Mouse (Mus musculus): Measurements from ENCODE around the gene Klf4. TPM values are rescaled to one million over a fixed set of nuclear protein-coding genes. Genes with fewer than 3 reads are reported as not detected.
A peak's percentile ranks its signal among the peaks of the same experiment; 100 is the strongest.

Gene Klf4
- 5.9 and 7.9 TPM in 2 replicates for polyA plus RNA-seq (2014; fragmentation: Nextera tagmentation; extraction: Ambion mirVana)

DNA sequence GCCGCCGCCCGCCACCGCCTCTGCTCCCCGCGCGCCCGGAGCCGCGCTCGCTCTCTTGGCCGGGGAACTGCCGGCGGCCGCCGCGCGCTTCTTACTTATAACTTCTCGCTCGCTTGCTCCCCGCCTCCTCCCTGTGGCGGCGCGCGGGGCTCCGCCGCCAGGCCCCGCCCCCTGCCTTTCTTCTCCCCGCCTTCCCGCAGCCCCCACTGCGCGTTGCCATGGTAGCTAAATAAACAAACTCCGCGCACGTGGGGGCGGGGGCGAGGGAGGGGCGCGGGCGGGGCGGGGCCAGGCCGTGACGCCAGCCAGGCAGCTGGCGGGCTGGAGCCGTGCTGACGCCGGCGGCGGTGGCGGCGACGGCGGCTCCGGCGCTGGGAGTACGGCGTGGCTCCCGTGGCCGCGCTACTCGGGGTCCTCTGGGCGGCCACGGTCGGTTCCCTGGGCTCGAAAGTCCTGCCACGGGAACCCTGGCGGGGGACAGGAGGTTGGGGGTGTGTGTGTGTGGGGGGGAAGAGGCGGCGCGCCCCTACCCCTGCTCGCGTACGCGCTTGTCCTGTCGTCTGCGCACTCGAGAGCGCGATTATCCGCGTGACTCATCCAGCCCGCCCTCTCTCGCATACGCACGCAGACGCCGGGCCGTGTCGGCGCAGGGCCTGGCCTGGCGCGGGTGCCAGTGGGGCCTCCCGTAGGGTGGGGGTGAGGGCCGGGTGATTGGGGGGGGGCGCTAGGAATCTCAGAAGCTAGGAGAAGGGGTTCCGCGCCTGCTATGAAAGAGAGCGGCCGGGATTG, at the start of gene Klf4:
TSS of gene Klf4 (minus strand) at position 60 of the 789 bp plus-strand sequence.
- no peaks in the 10 kb centered on the region for H3K36me3 ChIP-seq (ENCODE audit: control insufficient read depth, insufficient read depth, low read length)
- peak within 1 kb of the TSS; percentile 84 for H3K4me2 ChIP-seq (ENCODE audit: low read length)
- under 1% methylated on average over 52 of the region's 99 CpGs for WGBS
- H3K9ac ChIP-seq (ENCODE audit: low read length), result peak within 1 kb of the TSS; percentile 68
- H3K27me3 ChIP-seq (replicated peaks; ENCODE audit: control insufficient read depth, insufficient read depth, low read length), result peaks cover 15% of the 10 kb centered on the region; the same call in 1 of the 2 replicates
- peaks cover 15% of the 10 kb centered on the region for H3K4me1 ChIP-seq (replicated peaks; ENCODE audit: control insufficient read depth, insufficient read depth, low read length)
- no peaks in the 10 kb centered on the region for H3K9me3 ChIP-seq (ENCODE audit: control insufficient read depth, low read length)
- DNase-seq (ENCODE audit: low spot score) (peak; percentile 97), ATAC-seq (replicated peaks; ENCODE audit: low FRiP score, low TSS enrichment, low read depth) (peak; percentile 90)
- peak within 1 kb of the TSS; percentile 81 for H3K27ac ChIP-seq (ENCODE audit: low read depth)
- peak within 1 kb of the TSS; percentile 67 for H3K4me3 ChIP-seq (ENCODE audit: low read depth, low read length)

DNA sequence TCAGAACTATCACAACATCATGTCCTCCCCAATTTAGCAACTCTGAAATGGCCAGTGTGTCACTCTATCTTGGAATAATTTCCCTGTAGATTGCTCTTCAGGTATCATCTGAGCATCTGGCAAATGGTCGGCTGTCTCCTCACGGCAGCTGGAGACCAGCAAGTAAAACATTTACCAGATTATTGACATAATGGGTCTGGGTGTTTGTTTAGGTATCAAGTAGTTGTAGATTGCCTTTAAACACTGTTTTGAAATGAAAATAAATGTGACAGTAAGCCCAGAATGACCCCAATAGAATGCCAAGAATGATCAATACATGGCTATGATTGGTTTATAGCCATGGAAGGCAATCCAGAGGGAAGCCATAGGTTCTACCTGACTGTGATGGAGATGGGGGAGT, 39.2 kb upstream of the Klf4 start:
- no peaks in the 10 kb centered on the region for H3K27me3 ChIP-seq (replicated peaks; ENCODE audit: control insufficient read depth, insufficient read depth, low read length)
- H3K4me1 ChIP-seq (replicated peaks; ENCODE audit: control insufficient read depth, insufficient read depth, low read length), result no peaks in the 10 kb centered on the region
- ATAC-seq (replicated peaks; ENCODE audit: low FRiP score, low TSS enrichment, low read depth) (0 out of 2 replicates have a peak, but pooled peaks have one; percentile 32), DNase-seq (ENCODE audit: low spot score) (no peak)
- no peak overlapping the region for H3K27ac ChIP-seq (ENCODE audit: low read depth)
- no peak overlapping the region for H3K4me2 ChIP-seq (ENCODE audit: low read length)
- 37% methylated on average over 2 of the region's 2 CpGs for WGBS
- no peaks in the 10 kb centered on the region for H3K9me3 ChIP-seq (ENCODE audit: control insufficient read depth, low read length)
- no peaks in the 10 kb centered on the region for H3K36me3 ChIP-seq (ENCODE audit: control insufficient read depth, insufficient read depth, low read length)
- no peak overlapping the region for H3K9ac ChIP-seq (ENCODE audit: low read length)
- H3K4me3 ChIP-seq (ENCODE audit: low read depth, low read length), result no peak overlapping the region

DNA sequence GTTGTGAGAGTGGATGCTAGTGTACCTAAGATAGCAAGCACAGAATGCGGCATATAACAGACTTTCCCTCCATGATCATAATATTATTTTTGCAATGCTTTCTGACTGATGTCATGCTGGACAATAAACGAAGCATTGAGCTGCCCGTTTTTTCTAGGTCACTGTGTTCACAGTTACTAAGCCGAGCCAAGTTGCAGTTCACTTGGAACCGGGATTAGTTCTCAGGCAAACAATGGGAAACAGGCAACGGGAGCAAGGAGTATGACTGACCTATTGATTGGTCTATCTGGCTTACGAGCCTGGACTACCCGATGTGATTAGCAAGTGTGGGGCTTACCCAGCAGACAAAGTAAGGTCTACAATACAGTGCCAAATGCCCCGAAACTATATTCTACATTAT, 35.7 kb upstream of the Klf4 start:
- no peak for ATAC-seq (replicated peaks; ENCODE audit: low FRiP score, low TSS enrichment, low read depth)
- no peak overlapping the region for H3K4me2 ChIP-seq (ENCODE audit: low read length)

DNA sequence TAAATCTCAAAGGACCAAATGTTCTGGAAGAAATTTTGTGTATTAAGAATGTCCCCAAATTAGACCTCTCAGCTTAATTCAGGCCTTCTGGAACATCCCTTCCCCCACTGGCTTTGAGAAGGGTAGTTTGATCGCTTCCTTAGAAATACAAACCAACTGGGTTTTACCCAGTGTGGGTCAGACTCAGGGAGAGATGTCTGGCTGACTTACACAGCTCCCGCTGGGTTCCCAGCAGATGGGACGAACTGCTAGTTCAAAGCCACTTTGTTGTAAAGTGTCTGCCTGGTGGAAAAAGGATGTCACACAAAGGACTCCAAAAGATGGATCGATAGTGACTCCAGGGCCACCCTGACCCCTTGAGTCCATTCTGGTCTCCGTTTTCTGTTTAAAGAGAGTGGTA, 35.3 kb upstream of the Klf4 start:
- no peak overlapping the region for H3K9ac ChIP-seq (ENCODE audit: low read length)
- H3K27me3 ChIP-seq (replicated peaks; ENCODE audit: control insufficient read depth, insufficient read depth, low read length), result no peaks in the 10 kb centered on the region
- no peak overlapping the region for H3K4me2 ChIP-seq (ENCODE audit: low read length)
- H3K9me3 ChIP-seq (ENCODE audit: control insufficient read depth, low read length), result no peaks in the 10 kb centered on the region
- 86% methylated on average over 5 of the region's 5 CpGs for WGBS
- ATAC-seq (replicated peaks; ENCODE audit: low FRiP score, low TSS enrichment, low read depth) (no peak), DNase-seq (ENCODE audit: low spot score) (no peak)
- H3K27ac ChIP-seq (ENCODE audit: low read depth), result no peak overlapping the region
- no peak overlapping the region for H3K4me3 ChIP-seq (ENCODE audit: low read depth, low read length)
- no peaks in the 10 kb centered on the region for H3K4me1 ChIP-seq (replicated peaks; ENCODE audit: control insufficient read depth, insufficient read depth, low read length)
- H3K36me3 ChIP-seq (ENCODE audit: control insufficient read depth, insufficient read depth, low read length), result no peaks in the 10 kb centered on the region

More for the DNA sequence above, 35.7 kb upstream of the Klf4 start:
- Histone ChIP-seq H3K4me1 (replicated peaks; ENCODE audit: control insufficient read depth, insufficient read depth, low read length) (no peaks in the 10 kb centered on the region), H3K9ac (ENCODE audit: low read length) (no peak overlapping the region), H3K36me3 (ENCODE audit: control insufficient read depth, insufficient read depth, low read length) (no peaks in the 10 kb centered on the region), H3K4me3 (ENCODE audit: low read depth, low read length) (no peak overlapping the region), H3K9me3 (ENCODE audit: control insufficient read depth, low read length) (no peaks in the 10 kb centered on the region), H3K27me3 (replicated peaks; ENCODE audit: control insufficient read depth, insufficient read depth, low read length) (no peaks in the 10 kb centered on the region), H3K27ac (ENCODE audit: low read depth) (no peak overlapping the region)
- DNase-seq (ENCODE audit: low spot score), result no peak
- WGBS, result 79% methylated on average over 9 of the region's 9 CpGs

DNA sequence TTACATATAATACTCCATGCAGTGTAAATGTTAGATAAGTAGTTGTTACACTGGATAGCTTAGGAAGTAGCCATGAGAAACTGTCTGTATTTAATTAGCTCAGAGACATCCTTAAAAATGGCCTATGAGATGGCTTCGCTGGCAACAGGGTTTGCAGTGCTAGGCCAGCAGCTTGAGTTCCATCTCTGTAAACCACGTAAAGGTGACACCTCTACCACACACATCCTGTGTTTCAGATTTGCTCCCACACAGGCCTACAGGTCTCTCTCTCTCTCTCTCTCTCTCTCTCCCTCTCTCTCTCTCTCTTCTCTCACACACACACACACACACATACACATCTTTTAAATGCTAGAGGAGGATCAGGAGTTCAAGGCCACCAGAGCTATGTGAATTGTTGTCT, 32.1 kb upstream of the Klf4 start:
- no peaks in the 10 kb centered on the region for H3K9me3 ChIP-seq (ENCODE audit: control insufficient read depth, low read length)
- ATAC-seq (replicated peaks; ENCODE audit: low FRiP score, low TSS enrichment, low read depth), result no peak
- H3K4me1 ChIP-seq (replicated peaks; ENCODE audit: control insufficient read depth, insufficient read depth, low read length), result no peaks in the 10 kb centered on the region
- H3K27ac ChIP-seq (ENCODE audit: low read depth), result no peak overlapping the region
- H3K27me3 ChIP-seq (replicated peaks; ENCODE audit: control insufficient read depth, insufficient read depth, low read length), result no peaks in the 10 kb centered on the region
- H3K4me3 ChIP-seq (ENCODE audit: low read depth, low read length), result no peak overlapping the region
- WGBS, result 89% methylated on average over 2 of the region's 2 CpGs
- no peaks in the 10 kb centered on the region for H3K36me3 ChIP-seq (ENCODE audit: control insufficient read depth, insufficient read depth, low read length)
- no peak overlapping the region for H3K4me2 ChIP-seq (ENCODE audit: low read length)
- H3K9ac ChIP-seq (ENCODE audit: low read length), result no peak overlapping the region
- DNase-seq (ENCODE audit: low spot score), result no peak

DNA sequence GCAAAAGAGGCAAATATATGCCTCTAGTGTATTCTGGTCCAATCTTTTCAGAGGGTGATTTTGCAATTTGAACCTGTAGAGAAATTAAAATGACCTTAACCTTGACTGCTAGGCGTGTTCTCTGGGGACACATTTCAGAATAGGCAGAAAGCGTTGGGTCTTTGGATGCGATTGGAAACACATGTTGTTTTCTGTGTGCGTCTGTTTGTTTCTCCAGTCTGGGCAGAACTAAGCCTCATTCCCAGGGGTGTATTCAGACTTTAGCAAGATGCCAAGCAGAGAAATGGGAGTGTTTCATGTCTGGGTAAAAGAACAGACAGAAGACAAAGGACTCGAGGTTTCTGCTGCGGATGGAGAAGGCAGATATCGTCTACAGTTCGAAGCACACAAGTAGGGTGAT, 30.8 kb upstream of the Klf4 start:
- H3K4me2 ChIP-seq (ENCODE audit: low read length), result no peak overlapping the region
- H3K27ac ChIP-seq (ENCODE audit: low read depth), result no peak overlapping the region
- no peaks in the 10 kb centered on the region for H3K4me1 ChIP-seq (replicated peaks; ENCODE audit: control insufficient read depth, insufficient read depth, low read length)
- WGBS, result 84% methylated on average over 8 of the region's 8 CpGs
- DNase-seq (ENCODE audit: low spot score) (no peak), ATAC-seq (replicated peaks; ENCODE audit: low FRiP score, low TSS enrichment, low read depth) (no peak)
- H3K9me3 ChIP-seq (ENCODE audit: control insufficient read depth, low read length), result no peaks in the 10 kb centered on the region
- no peaks in the 10 kb centered on the region for H3K27me3 ChIP-seq (replicated peaks; ENCODE audit: control insufficient read depth, insufficient read depth, low read length)
- no peak overlapping the region for H3K9ac ChIP-seq (ENCODE audit: low read length)
- H3K4me3 ChIP-seq (ENCODE audit: low read depth, low read length), result no peak overlapping the region
- H3K36me3 ChIP-seq (ENCODE audit: control insufficient read depth, insufficient read depth, low read length), result no peaks in the 10 kb centered on the region

DNA sequence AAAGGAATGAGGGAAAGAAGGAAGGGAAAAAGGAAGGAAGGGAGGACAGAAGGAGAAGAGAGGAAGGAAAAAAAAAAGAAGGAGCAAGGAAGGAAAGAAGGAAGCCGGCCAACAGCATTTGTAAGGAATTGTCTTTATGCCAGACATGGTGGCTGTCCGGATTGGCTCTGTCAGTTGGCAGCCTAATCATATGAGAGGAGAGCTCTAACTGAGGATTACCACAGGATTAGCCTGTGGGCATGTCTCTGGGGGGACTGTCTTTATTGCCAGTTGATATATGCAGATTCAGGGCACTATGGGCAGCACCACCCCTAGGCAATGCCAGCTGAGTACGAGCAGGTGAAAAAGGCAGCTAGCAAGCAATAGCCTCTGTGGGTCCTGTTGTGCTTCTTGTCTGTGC, 29.8 kb upstream of the Klf4 start:
- H3K27me3 ChIP-seq (replicated peaks; ENCODE audit: control insufficient read depth, insufficient read depth, low read length), result no peaks in the 10 kb centered on the region
- ATAC-seq (replicated peaks; ENCODE audit: low FRiP score, low TSS enrichment, low read depth), result no peak
- H3K4me3 ChIP-seq (ENCODE audit: low read depth, low read length), result no peak overlapping the region
- no peak overlapping the region for H3K4me2 ChIP-seq (ENCODE audit: low read length)
- no peak overlapping the region for H3K27ac ChIP-seq (ENCODE audit: low read depth)
- H3K9me3 ChIP-seq (ENCODE audit: control insufficient read depth, low read length), result no peaks in the 10 kb centered on the region
- WGBS, result 88% methylated on average over 3 of the region's 3 CpGs
- DNase-seq (ENCODE audit: low spot score), result no peak
- H3K9ac ChIP-seq (ENCODE audit: low read length), result no peak overlapping the region
- no peaks in the 10 kb centered on the region for H3K4me1 ChIP-seq (replicated peaks; ENCODE audit: control insufficient read depth, insufficient read depth, low read length)
- H3K36me3 ChIP-seq (ENCODE audit: control insufficient read depth, insufficient read depth, low read length), result no peaks in the 10 kb centered on the region

DNA sequence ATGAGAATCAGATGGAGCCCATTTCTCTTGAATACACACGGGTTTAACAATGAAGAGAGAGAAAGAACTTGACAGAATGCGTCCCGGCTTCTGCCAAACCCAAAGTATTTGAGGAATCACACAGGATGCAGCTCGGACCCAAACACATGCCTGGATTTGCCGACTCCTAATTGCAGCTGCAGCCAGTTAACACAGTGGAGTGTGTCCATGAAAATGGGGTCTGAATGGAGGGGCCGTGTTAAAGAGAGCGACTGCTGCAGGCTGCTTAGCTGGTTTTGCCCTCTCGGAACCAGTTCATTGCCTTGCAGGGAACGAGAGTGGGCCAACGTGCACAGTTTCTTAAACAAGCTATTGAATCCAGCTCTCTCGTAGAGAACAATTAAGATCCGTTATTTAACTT, 14.6 kb upstream of the Klf4 start:
- Histone ChIP-seq H3K4me2 (ENCODE audit: low read length) (no peak overlapping the region), H3K27me3 (replicated peaks; ENCODE audit: control insufficient read depth, insufficient read depth, low read length) (no peaks in the 10 kb centered on the region), H3K4me3 (ENCODE audit: low read depth, low read length) (no peak overlapping the region), H3K4me1 (replicated peaks; ENCODE audit: control insufficient read depth, insufficient read depth, low read length) (no peaks in the 10 kb centered on the region), H3K36me3 (ENCODE audit: control insufficient read depth, insufficient read depth, low read length) (no peaks in the 10 kb centered on the region), H3K9ac (ENCODE audit: low read length) (no peak overlapping the region), H3K27ac (ENCODE audit: low read depth) (no peak overlapping the region), H3K9me3 (ENCODE audit: control insufficient read depth, low read length) (no peaks in the 10 kb centered on the region)
- no peak for DNase-seq (ENCODE audit: low spot score)
- 80% methylated on average over 12 of the region's 12 CpGs for WGBS
- ATAC-seq (replicated peaks; ENCODE audit: low FRiP score, low TSS enrichment, low read depth), result no peak

DNA sequence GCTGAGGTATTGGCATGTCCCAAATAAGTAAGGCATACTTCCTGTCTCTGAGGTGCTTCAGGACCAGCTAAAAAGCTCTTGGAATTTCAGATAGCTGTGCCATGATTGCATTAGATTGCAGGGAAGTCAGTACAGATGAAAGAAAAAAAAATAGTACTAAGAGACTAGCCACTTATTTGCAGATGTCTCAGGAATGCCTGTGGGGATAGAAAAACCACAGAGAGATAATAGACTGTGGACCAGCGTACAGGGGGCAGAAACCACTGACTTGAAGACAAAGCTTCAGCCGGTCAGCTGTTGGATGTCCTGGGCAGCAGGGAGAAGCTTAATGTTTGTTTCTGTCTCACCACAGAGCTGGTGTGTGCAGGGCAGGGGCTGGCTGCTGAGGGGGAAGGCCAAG, 10.5 kb upstream of the Klf4 start:
- Histone ChIP-seq H3K9ac (ENCODE audit: low read length) (no peak overlapping the region), H3K4me1 (replicated peaks; ENCODE audit: control insufficient read depth, insufficient read depth, low read length) (no peaks in the 10 kb centered on the region), H3K4me3 (ENCODE audit: low read depth, low read length) (no peak overlapping the region), H3K4me2 (ENCODE audit: low read length) (no peak overlapping the region), H3K9me3 (ENCODE audit: control insufficient read depth, low read length) (no peaks in the 10 kb centered on the region), H3K27ac (ENCODE audit: low read depth) (no peak overlapping the region), H3K36me3 (ENCODE audit: control insufficient read depth, insufficient read depth, low read length) (no peaks in the 10 kb centered on the region), H3K27me3 (replicated peaks; ENCODE audit: control insufficient read depth, insufficient read depth, low read length) (no peaks in the 10 kb centered on the region)
- no peak for ATAC-seq (replicated peaks; ENCODE audit: low FRiP score, low TSS enrichment, low read depth)
- 80% methylated on average over 2 of the region's 2 CpGs for WGBS
- no peak for DNase-seq (ENCODE audit: low spot score)
